Mouse (Mus musculus): ENCODE data around the gene Mipep.

The Mipep gene

GRCm38 (mm10) chr14:60871831-60872230 is 87.5 kb downstream of the Mipep start:
- DNase-seq (ENCODE audit: low spot score): no peak

GRCm38 (mm10) chr14:60882106-60882505 is 97.7 kb downstream of the Mipep start:
- no peak for DNase-seq (ENCODE audit: low spot score)

- no peak for DNase-seq (ENCODE audit: low spot score)
These were observed 98.3 kb downstream of the Mipep start for GRCm38 (mm10) chr14:60882681-60883080.

GRCm38 (mm10) chr14:60885361-60885950 is 101.1 kb downstream of the Mipep start:
- no peak for DNase-seq (ENCODE audit: low spot score)

GRCm38 (mm10) chr14:60893882-60894281 is 109.5 kb downstream of the Mipep start:
- DNase-seq (ENCODE audit: low spot score): no peak

GRCm38 (mm10) chr14:60895172-60896000 is 111.0 kb downstream of the Mipep start:
- DNase-seq (ENCODE audit: low spot score): peak; percentile 26

- DNase-seq (ENCODE audit: low spot score): no peak
These were observed 113.8 kb downstream of the Mipep start for GRCm38 (mm10) chr14:60898086-60898667.

- no peak for DNase-seq (ENCODE audit: low spot score)
These were observed 120.1 kb downstream of the Mipep start for GRCm38 (mm10) chr14:60904501-60904900.

- DNase-seq (ENCODE audit: low spot score): no peak
These were observed 122.3 kb downstream of the Mipep start for GRCm38 (mm10) chr14:60906421-60907374.

- DNase-seq (ENCODE audit: low spot score): peak; percentile 39
These were observed 125.0 kb downstream of the Mipep start for GRCm38 (mm10) chr14:60909351-60909750.

- DNase-seq (ENCODE audit: low spot score): no peak
These were observed 126.4 kb downstream of the Mipep start for GRCm38 (mm10) chr14:60910506-60911444.

- DNase-seq (ENCODE audit: low spot score): peak; percentile 28
These were observed 128.7 kb downstream of the Mipep start for GRCm38 (mm10) chr14:60912981-60913468.

- DNase-seq (ENCODE audit: low spot score): no peak
These were observed 132.3 kb downstream of the Mipep start for GRCm38 (mm10) chr14:60916661-60917060.

- DNase-seq (ENCODE audit: low spot score): no peak
These were observed 141.6 kb downstream of the Mipep start for GRCm38 (mm10) chr14:60926011-60926410.

GRCm38 (mm10) chr14:60935705-60936104 is 151.3 kb downstream of the Mipep start:
- DNase-seq (ENCODE audit: low spot score): no peak

- no peak for DNase-seq (ENCODE audit: low spot score)
These were observed 153.2 kb downstream of the Mipep start for GRCm38 (mm10) chr14:60937481-60938039.

Measured in urinary bladder, postnatal 14 days (tissue).